Mouse (Mus musculus): ENCODE data around the gene Smarcc2. TPM values are rescaled to one million over a fixed set of nuclear protein-coding genes. Genes with fewer than 3 reads are reported as not detected.

The Smarcc2 gene
- polyA plus RNA-seq, 1 experiment: 74.4 TPM

- no peak for TF ChIP-seq POLR2A (IDR thresholded peaks at IDR 0.05; ENCODE audit: borderline replicate concordance, control insufficient read depth, low read depth, low read length)
- TF ChIP-seq CTCF (IDR thresholded peaks at IDR 0.05; ENCODE audit: control insufficient read depth, insufficient read depth, low read length): no peak
- 10% methylated on average over 12 of the region's 12 CpGs for WGBS
- peak overlapping the region; percentile 85 for H3K27ac ChIP-seq (ENCODE audit: control insufficient read depth, insufficient read depth, low read depth, low read length, poor library complexity)
- H3K4me1 ChIP-seq (ENCODE audit: control insufficient read depth, insufficient read depth, low read length): peaks cover 2% of the 10 kb centered on the region; the same call in 1 of the 2 replicates
- peak overlapping the region; percentile 87 for H3K4me3 ChIP-seq (replicated peaks; ENCODE audit: control insufficient read depth, low read depth, low read length)
These were observed 33.7 kb downstream of the Smarcc2 start for GRCm38 (mm10) chr10:128492633-128493311.

- H3K4me1 ChIP-seq (ENCODE audit: control insufficient read depth, insufficient read depth, low read length): peaks cover 2% of the 10 kb centered on the region; the same call in 1 of the 2 replicates
- WGBS: under 1% methylated on average over 12 of the region's 12 CpGs
- no peak for TF ChIP-seq POLR2A (IDR thresholded peaks at IDR 0.05; ENCODE audit: borderline replicate concordance, control insufficient read depth, low read depth, low read length)
- no peak for TF ChIP-seq CTCF (IDR thresholded peaks at IDR 0.05; ENCODE audit: control insufficient read depth, insufficient read depth, low read length)
- peak overlapping the region; percentile 87 for H3K4me3 ChIP-seq (replicated peaks; ENCODE audit: control insufficient read depth, low read depth, low read length)
- peak overlapping the region; percentile 85 for H3K27ac ChIP-seq (ENCODE audit: control insufficient read depth, insufficient read depth, low read depth, low read length, poor library complexity)
These were observed 34.3 kb downstream of the Smarcc2 start for GRCm38 (mm10) chr10:128493319-128493694.

- TF ChIP-seq CTCF (IDR thresholded peaks at IDR 0.05; ENCODE audit: control insufficient read depth, insufficient read depth, low read length): peak; percentile 75
- peak; percentile 98 for TF ChIP-seq POLR2A (IDR thresholded peaks at IDR 0.05; ENCODE audit: borderline replicate concordance, control insufficient read depth, low read depth, low read length)
- H3K4me3 ChIP-seq (replicated peaks; ENCODE audit: control insufficient read depth, low read depth, low read length): peak within 1 kb of the TSS; percentile 87
- H3K4me1 ChIP-seq (ENCODE audit: control insufficient read depth, insufficient read depth, low read length): peaks cover 2% of the 10 kb centered on the region; the same call in 1 of the 2 replicates
- 1% methylated on average over 45 of the region's 45 CpGs for WGBS
- H3K27ac ChIP-seq (ENCODE audit: control insufficient read depth, insufficient read depth, low read depth, low read length, poor library complexity): peak within 1 kb of the TSS; percentile 85
These were observed 34.9 kb downstream of the Smarcc2 start, which contains the start of gene Myl6 for GRCm38 (mm10) chr10:128493695-128494666. Myl6 (minus strand) TSS chr10:128494145.

GRCm38 (mm10) chr10:128494667-128495245, 35.7 kb downstream of the Smarcc2 start:
- Histone ChIP-seq H3K27ac (ENCODE audit: control insufficient read depth, insufficient read depth, low read depth, low read length, poor library complexity) (peak overlapping the region; percentile 71), H3K4me1 (ENCODE audit: control insufficient read depth, insufficient read depth, low read length) (peaks cover 2% of the 10 kb centered on the region; the same call in 1 of the 2 replicates), H3K4me3 (replicated peaks; ENCODE audit: control insufficient read depth, low read depth, low read length) (peak overlapping the region; percentile 87)
- WGBS: 18% methylated on average over 11 of the region's 11 CpGs
- TF ChIP-seq CTCF (IDR thresholded peaks at IDR 0.05; ENCODE audit: control insufficient read depth, insufficient read depth, low read length): no peak
- no peak for TF ChIP-seq POLR2A (IDR thresholded peaks at IDR 0.05; ENCODE audit: borderline replicate concordance, control insufficient read depth, low read depth, low read length)

- no peak overlapping the region for H3K4me3 ChIP-seq (replicated peaks; ENCODE audit: control insufficient read depth, low read depth, low read length)
- no peak overlapping the region for H3K27ac ChIP-seq (ENCODE audit: control insufficient read depth, insufficient read depth, low read depth, low read length, poor library complexity)
- no peak for TF ChIP-seq CTCF (IDR thresholded peaks at IDR 0.05; ENCODE audit: control insufficient read depth, insufficient read depth, low read length)
- WGBS: 34% methylated on average over 2 of the region's 2 CpGs
- peaks cover 3% of the 10 kb centered on the region; the same call in 1 of the 2 replicates for H3K4me1 ChIP-seq (ENCODE audit: control insufficient read depth, insufficient read depth, low read length)
These were observed 36.2 kb downstream of the Smarcc2 start for GRCm38 (mm10) chr10:128495270-128495669.

GRCm38 (mm10) chr10:128495903-128496302, 36.9 kb downstream of the Smarcc2 start:
- WGBS: 28% methylated on average over 4 of the region's 4 CpGs
- Histone ChIP-seq H3K27ac (ENCODE audit: control insufficient read depth, insufficient read depth, low read depth, low read length, poor library complexity) (no peak overlapping the region), H3K4me1 (ENCODE audit: control insufficient read depth, insufficient read depth, low read length) (peaks cover 3% of the 10 kb centered on the region; the same call in 1 of the 2 replicates), H3K4me3 (replicated peaks; ENCODE audit: control insufficient read depth, low read depth, low read length) (no peak overlapping the region)
- TF ChIP-seq CTCF (IDR thresholded peaks at IDR 0.05; ENCODE audit: control insufficient read depth, insufficient read depth, low read length): no peak
- no peak for TF ChIP-seq POLR2A (IDR thresholded peaks at IDR 0.05; ENCODE audit: borderline replicate concordance, control insufficient read depth, low read depth, low read length)

- Histone ChIP-seq H3K4me1 (ENCODE audit: control insufficient read depth, insufficient read depth, low read length) (peaks cover 3% of the 10 kb centered on the region; the same call in 1 of the 2 replicates), H3K4me3 (replicated peaks; ENCODE audit: control insufficient read depth, low read depth, low read length) (no peak overlapping the region), H3K27ac (ENCODE audit: control insufficient read depth, insufficient read depth, low read depth, low read length, poor library complexity) (no peak overlapping the region)
- 71% methylated on average over 6 of the region's 6 CpGs for WGBS
- no peak for TF ChIP-seq CTCF (IDR thresholded peaks at IDR 0.05; ENCODE audit: control insufficient read depth, insufficient read depth, low read length)
- no peak for TF ChIP-seq POLR2A (IDR thresholded peaks at IDR 0.05; ENCODE audit: borderline replicate concordance, control insufficient read depth, low read depth, low read length)
These were observed 37.5 kb downstream of the Smarcc2 start for GRCm38 (mm10) chr10:128496509-128497077.

Measured in bone marrow, adult 2 months (tissue).